Mouse (Mus musculus): ENCODE measurements around the gene Morc2a. TPM values are rescaled to one million over a fixed set of nuclear protein-coding genes. Genes with fewer than 3 reads are reported as not detected.

Morc2a gene
- polyA plus RNA-seq, 1 experiment from 2014 or later = 27.9 TPM

GRCm38 (mm10) chr11:3738778-3739177 is 89.8 kb downstream of the Morc2a start:
- no peaks in the 10 kb centered on the region for H3K36me3 ChIP-seq
- 87% methylated on average over 2 of the region's 2 CpGs for WGBS
- H3K27me3 ChIP-seq = no peaks in the 10 kb centered on the region
- H3K9me3 ChIP-seq (replicated peaks) = no peaks in the 10 kb centered on the region
- H3K27ac ChIP-seq (replicated peaks) = no peak overlapping the region
- no peak overlapping the region for H3K4me2 ChIP-seq (replicated peaks)
- no peak overlapping the region for H3K9ac ChIP-seq
- no peaks in the 10 kb centered on the region for H3K4me1 ChIP-seq
- H3K4me3 ChIP-seq (replicated peaks) = no peak overlapping the region
- no peak for ATAC-seq (ENCODE audit: insufficient number of reproducible peaks, low FRiP score, low TSS enrichment, low read depth)

Other genes starting within 250 kb of the Morc2a start
- gene Limk2, start 240.0 kb upstream of the Morc2a start, polyA plus RNA-seq (2015; fragmentation: Nextera tagmentation; extraction: Ambion mirVana) = 100 and 103 TPM in 2 replicates
- 35.6 and 37.6 TPM in 2 replicates for gene Rnf185, start 196.8 kb upstream of the Morc2a start, polyA plus RNA-seq (2015; fragmentation: Nextera tagmentation; extraction: Ambion mirVana)
- 1.1 and 1.5 TPM in 2 replicates for gene Pla2g3, start 160.9 kb upstream of the Morc2a start, polyA plus RNA-seq (2015; fragmentation: Nextera tagmentation; extraction: Ambion mirVana)
- gene Inpp5j, start 144.4 kb upstream of the Morc2a start, polyA plus RNA-seq (2015; fragmentation: Nextera tagmentation; extraction: Ambion mirVana) = 1.7 and 1.9 TPM in 2 replicates
- 197 and 208 TPM in 2 replicates for gene Selenom, start 134.5 kb upstream of the Morc2a start, polyA plus RNA-seq (2015; fragmentation: Nextera tagmentation; extraction: Ambion mirVana)
- 89.2 and 93.7 TPM in 2 replicates for gene Smtn, start 108.6 kb upstream of the Morc2a start, polyA plus RNA-seq (2015; fragmentation: Nextera tagmentation; extraction: Ambion mirVana)
- gene Osbp2, start 214.7 kb downstream of the Morc2a start, polyA plus RNA-seq (2015; fragmentation: Nextera tagmentation; extraction: Ambion mirVana) = 1.1 and 1.3 TPM in 2 replicates
- 0.49 and 1.2 TPM in 2 replicates for gene 4921536K21Rik, start 245.9 kb downstream of the Morc2a start, polyA plus RNA-seq (2015; fragmentation: Nextera tagmentation; extraction: Ambion mirVana)
- gene Dusp18, start 246.0 kb downstream of the Morc2a start, polyA plus RNA-seq (2015; fragmentation: Nextera tagmentation; extraction: Ambion mirVana) = 9.1 and 12.6 TPM in 2 replicates

Measured in embryonic facial prominence, embryonic 15.5 days (tissue).